In genomic region chr9:66614547-66614946, GRCm38 (mm10) we compare ENCODE assay signal across 7 mouse cellular contexts.
"Had no signal": no experiment of that assay in that cellular context is flagged by ENCODE, and none has a peak within 500 bp of the region (broad histone marks: within the 10 kb centered on the region; RNA-seq: fewer than 3 reads in every experiment).

No protein-coding gene starts in this region.

- H3K27me3 ChIP-seq: kidney, embryonic 15.5 days; limb, embryonic 15.5 days; liver, embryonic 12.5 days; lung, embryonic 15.5 days; midbrain, embryonic 13.5 days had no signal

- DNase-seq: kidney, adult 18-20 months; kidney, postnatal 25 days had no signal

- ATAC-seq: liver, embryonic 12.5 days; midbrain, embryonic 13.5 days had no signal

- H3K4me3 ChIP-seq: kidney, embryonic 15.5 days; limb, embryonic 15.5 days; liver, embryonic 12.5 days; lung, embryonic 15.5 days; midbrain, embryonic 13.5 days had no signal

- H3K36me3 ChIP-seq: kidney, embryonic 15.5 days; limb, embryonic 15.5 days; liver, embryonic 12.5 days; lung, embryonic 15.5 days; midbrain, embryonic 13.5 days had no signal

- H3K27ac ChIP-seq: limb, embryonic 15.5 days; liver, embryonic 12.5 days; midbrain, embryonic 13.5 days had no signal
